Mouse (Mus musculus): ENCODE results near the gene Chrdl1.
A peak's percentile ranks its signal among the peaks of the same experiment; 100 is the strongest.

Chrdl1 gene

GRCm38 (mm10) chrX:143393791-143394369, at the start of gene Chrdl1:
Chrdl1 (minus strand) TSS chrX:143394262.
- peak; percentile 41 for DNase-seq

- DNase-seq = no peak
These were observed 48.6 kb upstream of the Chrdl1 start for GRCm38 (mm10) chrX:143442638-143443037.

GRCm38 (mm10) chrX:143404601-143405000, 10.5 kb upstream of the Chrdl1 start:
- no peak for DNase-seq

DNA sequence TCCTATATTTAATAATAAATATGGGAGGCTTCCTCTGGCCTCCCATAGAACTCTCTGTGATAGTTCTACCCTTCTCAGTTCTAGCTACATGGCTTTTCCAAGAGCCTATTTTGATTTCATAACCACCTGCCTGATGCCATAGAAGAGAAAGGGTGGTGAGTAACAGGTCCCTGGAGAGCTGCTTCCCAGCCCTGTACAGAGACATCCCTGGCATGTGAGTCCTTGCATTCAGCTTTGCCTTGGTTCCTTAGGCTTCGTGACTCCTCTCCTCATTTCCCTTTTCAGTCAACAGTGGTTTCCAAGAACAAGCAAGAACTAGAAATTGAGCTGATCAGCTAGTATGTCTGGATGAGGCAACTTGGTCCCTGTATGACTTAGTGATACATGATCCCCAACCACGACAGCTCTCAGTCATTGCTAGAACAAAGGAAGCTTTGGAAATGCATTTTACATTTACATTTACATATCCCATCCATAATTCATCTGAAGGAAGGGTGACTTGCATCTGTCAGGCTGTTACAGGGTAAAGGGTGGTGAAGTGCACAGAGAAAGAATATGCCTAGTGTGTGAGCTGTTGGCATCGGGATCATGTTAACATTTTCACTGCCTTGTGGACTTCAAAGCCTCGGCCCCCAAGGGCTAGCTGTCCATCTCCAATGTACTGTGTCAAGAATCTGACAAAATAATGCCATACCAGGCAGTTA, 27.7 kb downstream of the Chrdl1 start:
- DNase-seq = no peak

DNA sequence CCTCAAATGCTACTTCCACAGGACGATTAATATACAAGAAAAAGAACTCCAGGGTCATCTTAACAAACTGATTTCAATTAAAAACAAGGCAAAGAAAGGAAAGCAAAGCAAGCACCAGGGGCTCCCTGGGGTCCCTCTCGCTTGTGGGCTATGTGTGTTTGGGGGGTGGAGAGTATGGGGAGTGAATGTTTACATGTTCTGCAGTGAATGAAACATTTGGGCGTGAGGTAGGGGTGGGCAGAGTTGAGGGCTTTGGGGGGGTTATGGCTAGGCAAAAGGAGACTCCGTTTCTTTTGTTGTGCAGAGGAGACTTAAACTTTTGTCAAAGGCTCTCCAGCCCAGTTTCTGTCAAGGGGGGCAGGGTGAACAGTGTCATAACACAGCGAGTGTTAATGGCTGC, 46.8 kb downstream of the Chrdl1 start:
- peak; percentile 14 for DNase-seq

GRCm38 (mm10) chrX:143346739-143347138, 47.3 kb downstream of the Chrdl1 start:
- DNase-seq = peak; percentile 7

GRCm38 (mm10) chrX:143344509-143345495, 49.3 kb downstream of the Chrdl1 start:
- peak; percentile 26 for DNase-seq

GRCm38 (mm10) chrX:143338156-143338555, 55.9 kb downstream of the Chrdl1 start:
- DNase-seq = no peak

DNA sequence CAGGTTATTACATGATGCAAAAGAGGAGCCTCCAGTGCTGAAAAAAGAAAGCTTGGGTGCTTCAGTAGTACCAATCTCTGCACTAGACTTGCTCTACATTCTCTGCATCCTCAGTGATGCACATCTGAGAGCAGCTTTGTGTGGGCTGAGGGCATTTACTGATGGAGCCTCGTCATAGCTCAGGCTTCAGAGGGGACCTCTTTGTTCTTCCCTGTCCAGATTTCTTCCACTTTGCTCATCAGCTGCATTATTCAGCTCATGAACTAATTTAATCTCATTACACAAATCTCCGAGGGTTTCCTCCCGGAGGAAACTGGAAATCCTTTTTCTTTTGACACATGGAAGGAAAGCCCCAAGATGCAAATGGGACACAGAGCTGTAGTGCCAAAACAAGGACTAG, 56.5 kb downstream of the Chrdl1 start:
- DNase-seq = no peak

DNA sequence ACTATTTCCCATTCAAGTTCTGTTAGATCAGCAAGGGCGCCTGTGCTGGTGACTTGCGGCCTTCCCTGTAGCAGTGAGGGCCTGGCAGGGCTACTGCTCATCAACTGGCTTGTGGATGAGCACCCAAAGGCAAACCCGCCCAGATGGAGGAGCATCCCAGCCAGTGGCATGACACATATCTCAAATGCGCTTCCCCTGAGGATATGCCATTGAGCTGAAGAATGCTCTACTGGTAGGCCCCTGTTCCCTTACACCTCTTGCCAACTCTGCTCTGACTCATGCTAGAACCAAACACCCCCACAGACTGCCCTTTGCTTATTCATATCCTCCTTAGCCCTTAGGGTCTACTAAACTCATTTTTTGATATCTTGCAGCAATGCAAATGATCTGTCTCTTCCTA, 57.4 kb downstream of the Chrdl1 start:
- DNase-seq = no peak

DNA sequence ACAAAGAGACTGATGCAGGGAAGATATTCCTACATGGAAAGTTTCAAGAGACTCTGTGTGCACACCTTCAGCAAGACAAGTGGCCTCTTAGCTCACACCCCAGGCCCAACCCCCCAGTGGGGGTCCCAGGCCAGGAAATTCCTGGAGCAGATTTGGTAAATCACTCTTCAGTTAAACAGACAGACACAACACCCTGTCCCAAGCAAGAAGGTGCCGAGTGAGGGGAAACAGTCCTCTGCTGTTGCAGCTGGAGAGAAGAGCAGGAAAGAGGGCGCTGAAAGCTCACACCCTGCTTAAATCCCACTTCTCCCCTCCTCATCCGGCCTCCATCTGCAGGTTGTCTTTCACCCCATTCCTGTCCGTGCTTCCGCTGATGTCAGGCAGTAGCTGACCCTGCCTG, 58.2 kb downstream of the Chrdl1 start:
- DNase-seq = no peak

DNA sequence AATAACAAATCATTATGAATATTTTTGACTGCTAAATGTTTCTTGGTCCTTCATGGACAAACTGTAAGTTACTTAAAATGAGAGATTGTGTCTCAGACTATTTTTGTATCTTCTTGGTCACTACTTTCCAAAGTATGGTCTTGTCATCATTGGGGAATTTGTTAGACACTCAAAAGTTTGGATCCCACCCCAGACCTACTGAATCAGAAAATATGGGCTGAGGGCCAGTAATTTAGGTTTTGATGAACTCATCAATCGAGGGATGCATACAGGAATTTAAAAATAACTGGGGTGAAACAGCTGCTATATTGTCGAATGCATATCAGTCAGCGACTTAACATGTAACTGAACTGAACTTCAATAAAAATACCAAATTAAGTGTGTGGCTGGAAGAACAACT, 80.9 kb downstream of the Chrdl1 start:
- no peak for DNase-seq

DNA sequence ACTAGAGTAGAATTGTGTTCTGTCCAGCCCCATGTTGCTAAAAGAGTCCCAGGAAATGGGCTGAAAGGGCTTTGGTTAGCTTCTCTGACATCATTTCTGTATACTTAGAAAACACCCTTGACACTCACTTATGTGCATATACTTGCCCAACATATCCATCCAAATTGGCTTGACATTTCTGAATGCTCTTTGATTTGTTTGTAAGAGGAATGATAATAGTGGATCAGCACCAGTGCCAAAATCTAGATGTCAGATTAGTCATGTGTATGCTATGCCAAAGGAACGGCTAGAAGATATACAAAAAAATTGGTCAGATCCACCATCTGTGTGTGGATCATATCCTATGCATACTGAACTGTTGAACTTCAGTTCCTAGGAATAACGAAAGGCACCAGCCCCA, 99.3 kb downstream of the Chrdl1 start:
- DNase-seq = no peak

GRCm38 (mm10) chrX:143275202-143275601, 118.9 kb downstream of the Chrdl1 start:
- peak; percentile 11 for DNase-seq

- DNase-seq = no peak
These were observed 143.4 kb downstream of the Chrdl1 start for GRCm38 (mm10) chrX:143250709-143251108.

Measured in embryo, embryonic 11 days (tissue).